Mouse (Mus musculus) Patski (cell line): ENCODE measurements at regions not wholly inside any gene's neighbourhood (a gene's known extent, or its start where the extent isn't known, plus 50 kb on each side); places are given as distances from the start of the nearest gene placed in this dataset.

Source experiments
- ATAC-seq: fragments of 100-300 bp; one replicate; pipeline ENCODE4 v1.8.0; 2021
- CTCF ChIA-PET: fragments of 350-600 bp; sonication (Branson Sonifier 250); formaldehyde crosslinking; loops from one replicate; lab custom pipeline; 2022; ENCODE audit warnings: inconsistent platforms; lab: Charles Lee
- POLR2A ChIA-PET: fragments of 350-600 bp; sonication (Branson Sonifier 250); formaldehyde crosslinking; loops from one replicate; lab custom pipeline; 2022; ENCODE audit warnings: antibody characterized with exemption, inconsistent platforms; lab: Charles Lee
- DNase-seq: peaks from one replicate; pipeline ENCODE4 v3.0.0-alpha.2; 2011; ENCODE audit warnings: low read depth, low spot score
- H3K27me3 ChIP-seq: fragments of 371-371 bp; one replicate; pipeline ENCODE4 v1.5.1; 2021
- CTCF ChIP-seq: fragments of 100-300 bp; IDR thresholded peaks from one replicate; pipeline ENCODE4 v1.5.1; 2021
- in situ Hi-C: fragments of 300-500 bp; cut with MboI; formaldehyde crosslinking; loops from 3 replicates; pipeline ENCODE4 v1.11.1; 2018; ENCODE audit warnings: low pct_unique_long_range_greater_than_20kb, mixed read lengths

- no peaks in the 10 kb centered on the region for H3K27me3 ChIP-seq
- DNase-seq (no peak), ATAC-seq (no peak)
- ChIA-PET POLR2A (no interaction called here), CTCF (no interaction called here)
- in situ Hi-C loops, result no loop called here
- no peak for TF ChIP-seq CTCF
Measured at GRCm38 (mm10) chr9:33209083-33209482, 573.1 kb downstream of the Ets1 start.

- DNase-seq (no peak), ATAC-seq (no peak)
- in situ Hi-C loops, result no loop called here
- ChIA-PET CTCF (interaction anchor here (1.3 kb wide), 1 partner anchor 33 kb away, joined by 3 read pairs; no protein-coding TSS in a partner anchor), POLR2A (no interaction called here)
- no peak for TF ChIP-seq CTCF
- no peaks in the 10 kb centered on the region for H3K27me3 ChIP-seq
Measured at GRCm38 (mm10) chr9:33214523-33214922, 578.5 kb downstream of the Ets1 start.

- TF ChIP-seq CTCF, result no peak
- no peaks in the 10 kb centered on the region for H3K27me3 ChIP-seq
- in situ Hi-C loops, result no loop called here
- POLR2A ChIA-PET, result no interaction called here
- CTCF ChIA-PET, result no interaction called here
- ATAC-seq, result no peak
- no peak for DNase-seq
Measured at GRCm38 (mm10) chr9:33220981-33221380, 585.0 kb downstream of the Ets1 start.

GRCm38 (mm10) chr9:33222066-33222805 is 586.2 kb downstream of the Ets1 start:
- in situ Hi-C loops, result no loop called here
- ChIA-PET CTCF (interaction anchor here (1.4 kb wide), 1 partner anchor 17 kb away, joined by 3 read pairs; no protein-coding TSS in a partner anchor), POLR2A (no interaction called here)
- ATAC-seq (no peak), DNase-seq (no peak)
- no peak for TF ChIP-seq CTCF
- H3K27me3 ChIP-seq, result no peaks in the 10 kb centered on the region

- TF ChIP-seq CTCF, result no peak
- CTCF ChIA-PET, result interaction anchor here (1.5 kb wide), 1 partner anchor 17 kb away, joined by 4 read pairs; no protein-coding TSS in a partner anchor
- POLR2A ChIA-PET, result no interaction called here
- in situ Hi-C loops, result loop anchor here (25.0 kb wide), 1 partner anchor 521 kb away; no protein-coding TSS in a partner anchor
- ATAC-seq, result no peak
- no peak for DNase-seq
- H3K27me3 ChIP-seq, result no peaks in the 10 kb centered on the region
Measured at GRCm38 (mm10) chr9:33233699-33234131, 597.7 kb downstream of the Ets1 start.

- ChIA-PET CTCF (no interaction called here), POLR2A (no interaction called here)
- in situ Hi-C loops, result loop anchor here (5.0 to 25.0 kb wide), 3 partner anchors 296 to 646 kb away; no protein-coding TSS in a partner anchor
- no peak for DNase-seq
- no peak for TF ChIP-seq CTCF
- no peak for ATAC-seq
- H3K27me3 ChIP-seq, result no peaks in the 10 kb centered on the region
Measured at GRCm38 (mm10) chr9:33238190-33238589, 602.2 kb downstream of the Ets1 start.

- ChIA-PET POLR2A (no interaction called here), CTCF (interaction anchor here (1.0 kb wide), 1 partner anchor 16 kb away, joined by 3 read pairs; no protein-coding TSS in a partner anchor)
- H3K27me3 ChIP-seq, result no peaks in the 10 kb centered on the region
- DNase-seq (no peak), ATAC-seq (no peak)
- in situ Hi-C loops, result loop anchor here (5.0 to 25.0 kb wide), 3 partner anchors 297 to 647 kb away; no protein-coding TSS in a partner anchor
- no peak for TF ChIP-seq CTCF
Measured at GRCm38 (mm10) chr9:33238846-33239245, 602.8 kb downstream of the Ets1 start.

- H3K27me3 ChIP-seq, result no peaks in the 10 kb centered on the region
- no peak for TF ChIP-seq CTCF
- in situ Hi-C loops, result loop anchor here (25.0 kb wide), 1 partner anchor 528 kb away; no protein-coding TSS in a partner anchor
- ATAC-seq (no peak), DNase-seq (no peak)
- ChIA-PET CTCF (interaction anchor here (0.7 to 1.9 kb wide), 2 partner anchors 10 to 657 kb away, joined by 3 to 5 read pairs; no protein-coding TSS in a partner anchor), POLR2A (interaction anchor here (0.6 kb wide), 1 partner anchor 1519 kb away, joined by 3 read pairs; no protein-coding TSS in a partner anchor)
Measured at GRCm38 (mm10) chr9:33240506-33240905, 604.5 kb downstream of the Ets1 start.

GRCm38 (mm10) chr9:33240914-33241635 is 605.1 kb downstream of the Ets1 start:
- DNase-seq, result no peak
- in situ Hi-C loops, result loop anchor here (25.0 kb wide), 1 partner anchor 529 kb away; no protein-coding TSS in a partner anchor

GRCm38 (mm10) chr9:33246932-33247331 is 610.9 kb downstream of the Ets1 start:
- ChIA-PET POLR2A (no interaction called here), CTCF (interaction anchor here (1.1 to 1.5 kb wide), 3 partner anchors 12 to 663 kb away, joined by 3 to 5 read pairs (median 3); no protein-coding TSS in a partner anchor)
- peak; percentile 77 for TF ChIP-seq CTCF
- H3K27me3 ChIP-seq, result no peaks in the 10 kb centered on the region
- in situ Hi-C loops, result loop anchor here (5.0 to 25.0 kb wide), 2 partner anchors 150 to 535 kb away; no protein-coding TSS in a partner anchor
- no peak for ATAC-seq
- no peak for DNase-seq

More at GRCm38 (mm10) chr9:33240914-33241635, 605.1 kb downstream of the Ets1 start:
- TF ChIP-seq CTCF, result no peak
- ATAC-seq, result no peak
- POLR2A ChIA-PET, result interaction anchor here (0.6 kb wide), 1 partner anchor 1519 kb away, joined by 3 read pairs; no protein-coding TSS in a partner anchor
- no peaks in the 10 kb centered on the region for H3K27me3 ChIP-seq
- CTCF ChIA-PET, result interaction anchor here (0.7 to 1.9 kb wide), 2 partner anchors 11 to 658 kb away, joined by 3 to 5 read pairs; no protein-coding TSS in a partner anchor
